Mouse (Mus musculus) forebrain, postnatal 0 days (tissue): ENCODE measurements at regions not wholly inside any gene's neighbourhood (a gene's known extent, or its start where the extent isn't known, plus 50 kb on each side); places are given as distances from the start of the nearest gene placed in this dataset.

Source experiments
- ATAC-seq: fragments of 200-750 bp; cut with Nextera tagmentation; 2 replicates; pipeline ENCODE4 v1.8.0; 2017; ENCODE audit warnings: mild to moderate bottlenecking, moderate library complexity
- DNase-seq: peaks from one replicate; pipeline ENCODE4 v3.0.0-alpha.2; 2015
- H3K27ac ChIP-seq: fragments of 300-500 bp; sonication (generic); 2 replicates; pipeline ENCODE4 v1.5.1; 2014; ENCODE audit warnings: low read depth, mild to moderate bottlenecking, antibody characterized with exemption, low read length, moderate library complexity, mixed read lengths
- H3K27me3 ChIP-seq: fragments of 300-500 bp; sonication (generic); 2 replicates; pipeline ENCODE4 v1.6.1; 2014; ENCODE audit warnings: mild to moderate bottlenecking, low read length, mixed read lengths; ENCODE audit not compliant: insufficient read depth
- H3K36me3 ChIP-seq: fragments of 300-500 bp; sonication (generic); 2 replicates; pipeline ENCODE4 v1.6.1; 2014; ENCODE audit warnings: mild to moderate bottlenecking, moderate library complexity; ENCODE audit not compliant: insufficient read depth
- H3K4me1 ChIP-seq: fragments of 300-500 bp; sonication (generic); 2 replicates; pipeline ENCODE4 v1.6.1; 2014; ENCODE audit warnings: antibody characterized with exemption; ENCODE audit not compliant: insufficient read depth
- H3K4me2 ChIP-seq: fragments of 300-500 bp; sonication (generic); 2 replicates; pipeline ENCODE4 v1.6.1; 2014; ENCODE audit warnings: low read depth, mild to moderate bottlenecking, moderate library complexity
- H3K4me3 ChIP-seq: fragments of 300-500 bp; sonication (generic); 2 replicates; pipeline ENCODE4 v1.5.1; 2014; ENCODE audit warnings: low read depth, low read length, mixed read lengths
- H3K9ac ChIP-seq: fragments of 300-500 bp; sonication (generic); 2 replicates; pipeline ENCODE4 v1.6.1; 2014; ENCODE audit warnings: mild to moderate bottlenecking
- H3K9me3 ChIP-seq: fragments of 300-500 bp; sonication (generic); 2 replicates; pipeline ENCODE4 v1.6.1; 2016; ENCODE audit warnings: low read length
- CTCF ChIP-seq: sonication (generic); IDR thresholded peaks from 2 replicates; pipeline ENCODE4 v1.5.1; 2016; ENCODE audit warnings: antibody characterized with exemption, control low read depth, low read depth
- WGBS: fragments of 180-500 bp; shearing (Covaris S2); extraction: QIAGEN DNeasy Blood & Tissue Kit; methylation state at CpG from one replicate; pipeline ENCODE4 v1.1.7; 2014; 5-methylcytosine and 5-hydroxymethylcytosine counted together

DNA sequence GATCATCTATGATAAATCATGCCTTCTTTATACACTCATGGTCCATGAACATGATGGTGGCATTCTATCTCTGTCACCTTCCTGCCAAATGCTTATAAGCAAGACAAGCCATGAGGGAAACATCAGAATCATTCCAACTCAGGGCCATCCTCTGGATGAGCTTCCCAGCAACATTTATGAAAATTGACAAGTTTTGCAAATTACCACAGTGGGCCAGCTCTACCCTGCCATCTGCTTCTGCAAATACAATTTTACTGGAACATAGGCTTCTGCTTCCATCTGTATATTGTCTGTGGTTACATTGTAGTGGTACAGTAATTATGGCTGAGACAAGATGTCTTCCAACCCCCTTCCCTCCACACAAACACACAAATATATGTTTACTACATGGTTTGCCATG is 272.1 kb downstream of the Kcns3 start:
- Histone ChIP-seq H3K4me2 (no peak overlapping the region), H3K27ac (no peak overlapping the region), H3K9ac (no peak overlapping the region), H3K27me3 (no peaks in the 10 kb centered on the region), H3K36me3 (no peaks in the 10 kb centered on the region), H3K9me3 (no peaks in the 10 kb centered on the region), H3K4me1 (no peaks in the 10 kb centered on the region; the same call in 1 of the 2 replicates), H3K4me3 (no peak overlapping the region)
- DNase-seq (no peak), ATAC-seq (no peak)
- TF ChIP-seq CTCF, result no peak

DNA sequence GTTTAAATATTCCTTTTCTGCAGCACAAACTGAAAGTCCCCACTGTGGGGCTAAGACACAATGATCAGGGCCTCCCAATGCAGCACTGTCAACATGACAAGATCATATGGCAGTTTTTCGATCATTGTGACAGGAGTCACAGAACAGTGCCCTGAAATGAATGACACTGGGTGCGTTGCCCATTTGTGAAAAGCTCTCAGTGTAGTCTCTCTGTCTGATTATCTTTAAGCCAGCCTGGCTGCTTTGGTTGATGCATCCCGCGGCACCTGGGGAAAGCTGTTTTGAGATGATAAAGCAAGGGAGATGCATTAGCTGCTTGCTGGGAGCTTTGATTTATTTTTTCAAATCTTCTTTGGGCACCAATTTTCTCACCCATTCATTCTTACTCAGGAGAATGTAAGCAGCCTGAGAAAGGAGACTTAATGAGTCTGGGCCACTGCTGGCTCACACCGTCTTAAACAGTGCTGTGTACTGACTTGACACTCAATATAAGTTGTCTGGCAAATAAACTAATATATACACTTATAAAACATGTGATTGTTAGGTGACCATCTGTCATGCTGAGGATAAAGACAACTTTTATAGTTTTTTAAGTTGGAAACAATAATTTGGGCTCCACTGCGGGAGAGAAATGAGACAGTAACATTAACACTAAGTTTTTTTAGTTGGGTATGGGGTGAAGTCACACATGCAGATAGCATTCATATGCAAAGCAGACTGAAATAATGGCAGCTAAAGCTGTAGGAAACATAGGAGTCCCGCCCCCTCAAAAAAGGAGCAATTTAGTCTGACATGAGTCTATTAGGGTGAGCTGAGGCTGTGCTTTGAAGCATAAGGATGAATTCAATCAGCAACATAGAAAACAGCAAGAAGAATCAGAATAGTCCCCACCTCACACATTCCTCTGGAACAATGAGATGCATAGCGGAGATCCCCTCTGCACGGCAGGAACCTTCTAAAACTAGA is 276.0 kb downstream of the Kcns3 start:
- no peak overlapping the region for H3K9ac ChIP-seq
- WGBS, result 10% methylated on average over 9 of the region's 9 CpGs
- no peak for TF ChIP-seq CTCF
- DNase-seq (peak; percentile 36), ATAC-seq (peak; percentile 88)
- 0 out of 2 replicates have a peak overlapping the region, but pooled peaks have one; percentile 36 for H3K27ac ChIP-seq
- no peaks in the 10 kb centered on the region; the same call in 1 of the 2 replicates for H3K4me1 ChIP-seq
- H3K4me3 ChIP-seq, result no peak overlapping the region
- no peaks in the 10 kb centered on the region for H3K9me3 ChIP-seq
- H3K36me3 ChIP-seq, result no peaks in the 10 kb centered on the region
- no peaks in the 10 kb centered on the region for H3K27me3 ChIP-seq
- no peak overlapping the region for H3K4me2 ChIP-seq

DNA sequence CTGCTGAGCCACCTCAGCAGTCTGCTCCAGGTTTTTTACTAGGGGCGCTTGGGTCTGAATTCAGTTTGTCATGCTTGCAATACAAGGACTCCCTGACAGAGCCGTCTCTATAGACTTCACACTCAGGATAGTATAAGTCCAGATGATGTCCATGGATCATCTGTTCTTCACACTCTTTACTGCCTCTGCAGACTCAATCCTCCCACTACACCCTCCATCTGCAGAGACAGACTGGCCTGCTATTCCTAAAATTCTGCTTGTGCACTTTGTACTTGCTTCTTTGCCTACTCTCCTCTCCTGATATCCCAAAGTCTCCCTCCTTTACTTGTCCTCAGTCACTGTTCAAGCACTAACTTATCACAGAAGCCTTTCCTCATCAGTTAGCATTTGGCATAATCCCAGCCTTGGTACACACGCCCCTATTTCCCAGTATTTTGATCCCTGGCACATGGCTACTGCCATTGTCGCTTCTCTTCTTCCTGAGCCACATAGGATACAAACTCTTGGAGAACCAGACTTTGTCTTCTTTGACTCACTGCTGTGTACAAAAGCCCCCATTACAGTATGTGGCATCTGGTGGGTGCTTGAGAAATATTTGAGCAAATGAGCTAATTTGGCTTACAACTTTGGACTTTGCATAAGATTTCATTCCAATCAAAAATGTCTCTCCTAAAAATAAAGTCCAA is 277.0 kb downstream of the Kcns3 start:
- peak; percentile 40 for DNase-seq
- no peak overlapping the region for H3K9ac ChIP-seq
- 47% methylated on average over 4 of the region's 4 CpGs for WGBS
- H3K36me3 ChIP-seq, result no peaks in the 10 kb centered on the region
- ATAC-seq, result peak; percentile 65
- H3K4me2 ChIP-seq, result no peak overlapping the region
- no peak overlapping the region for H3K27ac ChIP-seq
- no peaks in the 10 kb centered on the region; the same call in 1 of the 2 replicates for H3K4me1 ChIP-seq
- no peaks in the 10 kb centered on the region for H3K27me3 ChIP-seq
- TF ChIP-seq CTCF, result no peak
- H3K9me3 ChIP-seq, result no peaks in the 10 kb centered on the region
- no peak overlapping the region for H3K4me3 ChIP-seq

DNA sequence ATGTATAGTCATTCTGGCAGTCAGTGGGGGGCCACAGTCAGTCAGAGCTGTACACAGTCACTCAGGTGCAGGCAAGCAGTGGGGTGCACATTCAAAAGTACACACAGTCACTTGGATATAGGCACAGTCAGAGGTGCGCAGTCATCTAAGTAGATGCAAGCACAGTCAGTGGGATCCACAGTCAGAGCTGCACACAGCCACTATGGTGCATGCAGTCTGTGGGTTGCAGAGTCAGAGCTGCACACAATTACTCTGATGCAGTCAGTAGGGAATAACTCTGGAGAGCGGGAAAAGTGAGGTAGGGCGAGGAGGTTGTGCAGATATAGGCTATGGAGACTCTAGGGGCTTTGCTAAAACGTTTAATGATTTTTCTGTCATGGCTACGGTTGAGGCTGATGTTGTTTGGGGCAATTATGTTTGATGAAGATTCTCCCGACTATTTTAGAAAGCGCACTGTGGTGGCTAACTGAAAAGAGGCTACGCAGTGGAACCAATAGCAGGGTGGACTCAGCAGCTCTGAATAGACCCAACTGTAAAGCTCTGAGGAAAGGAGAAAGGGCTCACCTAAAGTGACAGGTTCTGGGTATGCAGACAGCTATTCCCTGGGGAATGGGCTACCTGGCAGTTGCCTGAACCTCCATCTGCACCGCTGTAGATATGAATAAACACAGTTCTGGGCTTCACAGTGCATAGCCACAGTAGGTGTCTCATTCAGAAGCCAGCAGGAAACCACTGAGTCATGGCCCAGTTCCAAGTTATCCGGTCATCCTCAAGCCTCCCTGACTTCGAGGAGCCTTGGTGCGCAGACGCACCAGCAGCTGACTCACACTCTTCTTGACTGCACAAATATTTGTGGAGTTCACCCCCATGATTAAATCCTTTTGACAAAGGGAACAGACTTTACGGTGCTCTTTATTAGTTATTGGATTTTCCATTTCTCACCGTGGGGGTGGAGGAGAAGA is 282.9 kb downstream of the Kcns3 start:
- no peaks in the 10 kb centered on the region; the same call in 1 of the 2 replicates for H3K4me1 ChIP-seq
- H3K36me3 ChIP-seq, result no peaks in the 10 kb centered on the region
- no peak overlapping the region for H3K4me3 ChIP-seq
- H3K4me2 ChIP-seq, result no peak overlapping the region
- no peaks in the 10 kb centered on the region for H3K27me3 ChIP-seq
- TF ChIP-seq CTCF, result no peak
- H3K9ac ChIP-seq, result no peak overlapping the region
- DNase-seq (no peak), ATAC-seq (peak; percentile 45)
- 75% methylated on average over 15 of the region's 15 CpGs for WGBS
- H3K27ac ChIP-seq, result no peak overlapping the region
- H3K9me3 ChIP-seq, result no peaks in the 10 kb centered on the region

DNA sequence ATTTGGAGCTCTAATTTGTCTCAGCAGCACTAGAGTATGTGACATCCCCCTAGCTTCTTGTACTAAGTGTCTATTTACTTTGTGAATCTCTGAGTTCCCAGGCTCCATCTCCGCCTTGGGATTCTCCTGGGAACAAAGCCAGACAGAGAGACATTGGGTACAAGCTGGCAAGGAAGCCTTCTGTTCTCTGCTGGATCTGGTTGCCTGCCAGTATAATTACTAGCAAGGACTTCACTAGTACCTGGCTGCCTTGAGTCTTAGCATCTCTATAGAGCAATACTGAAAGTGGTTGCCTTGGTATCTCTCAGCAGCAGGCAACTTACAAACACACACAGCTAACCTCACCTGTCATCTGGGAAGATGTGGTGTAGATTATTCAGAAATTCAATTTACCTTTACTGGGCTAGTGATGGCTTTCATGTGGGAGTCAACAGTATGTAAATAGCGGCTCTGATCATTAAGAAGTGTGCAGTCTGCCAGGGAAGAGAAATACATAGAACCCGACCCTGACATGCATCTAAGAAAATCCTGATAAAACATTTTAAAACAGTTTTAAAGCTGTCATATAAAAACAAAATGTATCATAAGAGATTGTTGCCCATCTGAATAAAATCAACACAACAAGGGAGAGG is 283.8 kb downstream of the Kcns3 start:
- DNase-seq (peak; percentile 70), ATAC-seq (peak; percentile 78)
- Histone ChIP-seq H3K4me1 (no peaks in the 10 kb centered on the region; the same call in 1 of the 2 replicates), H3K4me3 (no peak overlapping the region), H3K36me3 (no peaks in the 10 kb centered on the region), H3K9ac (no peak overlapping the region), H3K27me3 (no peaks in the 10 kb centered on the region), H3K27ac (no peak overlapping the region), H3K4me2 (no peak overlapping the region), H3K9me3 (no peaks in the 10 kb centered on the region)
- WGBS, result 56% methylated on average over 3 of the region's 3 CpGs
- no peak for TF ChIP-seq CTCF

DNA sequence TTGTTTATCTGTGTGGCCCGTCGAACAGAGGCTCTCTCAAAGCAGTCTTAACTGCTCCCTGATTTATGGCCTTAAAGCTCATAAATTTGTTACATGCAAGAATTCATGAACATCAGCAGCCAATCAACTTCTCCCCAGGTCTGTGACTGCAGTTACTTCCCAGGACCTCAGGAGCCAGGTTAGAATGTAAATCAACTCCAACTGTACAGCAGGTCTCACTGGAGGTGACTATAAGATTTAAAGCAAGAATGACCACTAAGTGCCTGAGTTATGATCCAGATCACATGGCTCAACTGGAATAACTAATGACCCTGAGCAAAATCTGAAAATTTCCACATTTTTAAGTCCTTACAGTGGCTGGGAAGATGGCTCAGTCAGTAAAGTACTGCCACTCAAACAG is 285.6 kb downstream of the Kcns3 start:
- no peak for TF ChIP-seq CTCF
- no peaks in the 10 kb centered on the region; the same call in 1 of the 2 replicates for H3K4me1 ChIP-seq
- ATAC-seq, result no peak
- no peak overlapping the region for H3K4me3 ChIP-seq
- no peak for DNase-seq
- no peaks in the 10 kb centered on the region for H3K27me3 ChIP-seq
- no peaks in the 10 kb centered on the region for H3K36me3 ChIP-seq
- WGBS, result 95% methylated on average over 2 of the region's 2 CpGs
- H3K27ac ChIP-seq, result no peak overlapping the region
- H3K9me3 ChIP-seq, result no peaks in the 10 kb centered on the region
- H3K9ac ChIP-seq, result no peak overlapping the region
- no peak overlapping the region for H3K4me2 ChIP-seq
